Mouse (Mus musculus): ENCODE data around the gene Cdkl1. TPM values are rescaled to one million over a fixed set of nuclear protein-coding genes. Genes with fewer than 3 reads are reported as not detected.
A peak's percentile ranks its signal among the peaks of the same experiment; 100 is the strongest.

Gene Cdkl1
- 0.43 and 1.6 TPM in 2 replicates for polyA plus RNA-seq (2016; fragmentation: Nextera tagmentation; extraction: Ambion mirVana)

DNA sequence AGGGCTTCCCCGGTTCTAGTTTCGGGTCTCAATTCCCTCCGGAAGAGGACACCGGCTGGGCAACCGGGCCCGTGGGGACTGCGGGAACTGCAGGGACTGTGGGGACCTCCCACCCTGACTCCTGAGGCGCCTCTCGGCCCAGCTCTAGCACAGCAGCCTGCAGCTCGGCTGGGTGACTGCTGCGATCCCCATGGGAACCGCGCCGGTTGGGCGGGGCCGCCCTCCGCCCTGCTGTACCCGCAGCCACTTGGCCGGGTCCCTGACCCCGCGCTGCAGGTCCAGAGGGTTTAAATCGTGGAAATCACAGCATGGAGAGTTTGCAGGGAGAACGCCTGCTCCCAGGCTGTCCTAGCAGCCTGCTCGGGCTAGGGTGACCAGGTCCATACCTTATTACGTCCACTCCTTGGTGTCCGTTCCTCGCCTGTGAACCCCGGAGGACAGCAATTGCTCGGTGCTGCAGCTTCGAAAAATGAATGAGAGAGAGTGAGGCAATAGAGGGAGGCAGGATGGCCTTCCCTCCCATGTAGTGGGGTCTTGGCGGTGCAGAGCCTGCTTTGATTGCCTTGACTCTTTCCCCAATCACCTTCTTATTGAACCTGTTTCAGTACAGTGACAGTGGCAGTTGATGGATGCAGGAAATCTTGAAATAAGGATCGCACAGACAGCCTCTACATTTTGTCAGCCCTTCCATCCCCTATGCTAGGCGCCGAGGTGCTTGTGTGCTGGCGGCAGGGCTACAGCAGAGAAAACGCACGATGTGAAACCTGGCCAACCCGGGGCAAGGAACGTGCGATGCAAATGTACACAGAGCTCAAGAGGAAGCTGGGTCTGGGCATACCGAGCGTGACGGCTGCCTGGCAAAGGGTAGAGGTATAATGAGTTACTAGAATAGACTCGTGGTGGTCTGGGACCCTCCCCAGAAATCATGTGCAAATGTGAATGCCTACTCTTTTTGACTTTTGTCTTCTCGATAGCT, at the start of gene Cdkl1:
Gene Cdkl1 (minus strand): TSS at position 738 of the 976 bp plus-strand sequence.
- Histone ChIP-seq H3K27me3 (replicated peaks; ENCODE audit: low read depth, poor library complexity, severe bottlenecking) (peaks cover 52% of the 10 kb centered on the region), H3K4me3 (peak within 1 kb of the TSS; percentile 70), H3K9me3 (no peaks in the 10 kb centered on the region), H3K36me3 (replicated peaks) (no peaks in the 10 kb centered on the region), H3K27ac (replicated peaks) (peak within 1 kb of the TSS; percentile 76), H3K4me1 (peaks cover 18% of the 10 kb centered on the region)
- WGBS, result 2% methylated on average over 45 of the region's 45 CpGs
- DNase-seq (ENCODE audit: low spot score), result peak; percentile 61

DNA sequence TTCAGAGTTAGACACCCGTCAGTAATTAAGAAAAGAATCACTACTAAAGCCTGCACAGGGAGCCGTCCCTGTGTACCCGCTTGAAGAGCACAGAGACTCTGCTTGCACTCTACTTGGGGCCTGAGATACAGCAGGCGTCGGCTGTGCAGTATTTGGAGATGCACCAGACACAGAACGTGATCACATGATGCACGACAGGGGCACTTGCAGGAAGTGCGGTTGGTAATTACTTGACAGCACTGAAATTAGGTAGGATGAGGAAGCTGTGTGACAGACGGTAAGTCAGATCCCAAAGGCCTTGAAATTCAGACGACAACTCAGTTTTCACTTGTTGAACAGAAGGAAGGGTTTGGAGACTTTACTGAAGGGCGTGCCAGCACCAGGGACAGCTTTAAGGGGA, 47.3 kb upstream of the Cdkl1 start:
- Histone ChIP-seq H3K27ac (replicated peaks) (no peak overlapping the region), H3K4me3 (no peak overlapping the region), H3K27me3 (replicated peaks; ENCODE audit: low read depth, poor library complexity, severe bottlenecking) (no peaks in the 10 kb centered on the region), H3K36me3 (replicated peaks) (peaks cover 86% of the 10 kb centered on the region), H3K9me3 (no peaks in the 10 kb centered on the region), H3K4me1 (no peaks in the 10 kb centered on the region)
- WGBS, result 82% methylated on average over 11 of the region's 11 CpGs
- no peak for DNase-seq (ENCODE audit: low spot score)

DNA sequence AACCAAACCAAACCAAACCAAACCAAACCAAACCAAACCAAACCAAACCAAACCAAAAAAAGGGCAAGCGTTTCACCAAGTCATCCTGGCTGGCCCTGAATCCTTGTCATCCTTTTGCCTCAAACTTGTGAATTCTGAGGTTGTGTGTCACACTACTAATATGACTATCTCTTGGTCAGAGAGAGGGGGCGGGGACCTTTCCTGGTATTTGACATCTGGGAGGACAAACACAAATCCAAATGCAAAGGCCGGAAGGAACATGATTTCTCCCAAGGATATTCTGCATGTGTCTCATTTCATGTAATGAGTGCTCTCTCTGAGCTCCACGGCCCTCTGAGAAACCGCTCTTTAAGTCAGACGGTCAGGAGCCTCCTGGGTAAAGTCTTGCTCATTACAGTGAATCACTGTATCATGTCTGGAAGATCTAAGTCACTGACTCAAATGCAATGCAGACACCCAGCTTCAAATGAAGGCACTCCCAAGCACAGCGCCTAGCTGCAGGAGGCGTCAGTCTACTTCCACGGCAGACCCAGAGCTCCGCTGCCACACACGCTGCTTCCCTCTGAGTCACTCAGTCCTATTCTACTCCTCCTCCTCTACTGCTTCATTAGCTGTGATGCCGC, 43.0 kb upstream of the Cdkl1 start:
- Histone ChIP-seq H3K36me3 (replicated peaks) (peaks cover 80% of the 10 kb centered on the region), H3K27me3 (replicated peaks; ENCODE audit: low read depth, poor library complexity, severe bottlenecking) (no peaks in the 10 kb centered on the region), H3K27ac (replicated peaks) (no peak overlapping the region), H3K4me3 (no peak overlapping the region), H3K4me1 (no peaks in the 10 kb centered on the region), H3K9me3 (no peaks in the 10 kb centered on the region)
- no peak for DNase-seq (ENCODE audit: low spot score)
- 91% methylated on average over 12 of the region's 12 CpGs for WGBS

DNA sequence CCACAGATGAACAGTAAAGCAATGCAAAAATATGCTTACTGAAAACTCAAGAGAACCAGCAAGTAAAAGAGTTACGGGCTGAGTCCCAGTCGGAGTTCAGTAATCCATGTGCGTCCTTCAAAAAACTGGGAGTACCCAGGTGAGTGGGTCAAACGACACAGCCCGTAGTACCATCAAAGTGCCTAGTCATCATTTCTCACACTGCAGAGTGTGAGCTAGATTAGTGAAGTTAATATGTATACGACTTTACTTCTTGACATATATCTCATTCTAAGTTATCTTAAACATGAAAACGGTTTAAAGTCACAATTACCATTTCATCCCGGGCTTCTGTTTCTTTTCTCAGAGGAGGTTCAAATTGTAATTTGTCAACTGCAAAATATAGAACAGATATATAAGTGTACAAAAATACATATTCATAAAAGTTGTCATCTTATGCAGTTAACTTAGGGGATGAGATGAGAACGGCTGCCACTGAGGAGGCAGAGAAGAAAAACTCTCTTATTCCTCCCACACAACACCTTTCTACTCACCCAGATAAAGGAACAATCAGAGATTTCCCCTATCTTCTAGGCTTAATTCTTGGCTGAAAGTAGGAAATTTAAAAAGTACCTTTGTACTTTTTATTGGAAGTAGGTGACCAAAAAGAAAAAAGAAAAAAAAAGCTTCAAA, 40.3 kb upstream of the Cdkl1 start:
- no peaks in the 10 kb centered on the region for H3K9me3 ChIP-seq
- H3K36me3 ChIP-seq (replicated peaks), result peaks cover 80% of the 10 kb centered on the region
- no peak for DNase-seq (ENCODE audit: low spot score)
- WGBS, result 96% methylated on average over 9 of the region's 9 CpGs
- no peaks in the 10 kb centered on the region for H3K27me3 ChIP-seq (replicated peaks; ENCODE audit: low read depth, poor library complexity, severe bottlenecking)
- H3K4me1 ChIP-seq, result no peaks in the 10 kb centered on the region
- no peak overlapping the region for H3K27ac ChIP-seq (replicated peaks)
- H3K4me3 ChIP-seq, result no peak overlapping the region

DNA sequence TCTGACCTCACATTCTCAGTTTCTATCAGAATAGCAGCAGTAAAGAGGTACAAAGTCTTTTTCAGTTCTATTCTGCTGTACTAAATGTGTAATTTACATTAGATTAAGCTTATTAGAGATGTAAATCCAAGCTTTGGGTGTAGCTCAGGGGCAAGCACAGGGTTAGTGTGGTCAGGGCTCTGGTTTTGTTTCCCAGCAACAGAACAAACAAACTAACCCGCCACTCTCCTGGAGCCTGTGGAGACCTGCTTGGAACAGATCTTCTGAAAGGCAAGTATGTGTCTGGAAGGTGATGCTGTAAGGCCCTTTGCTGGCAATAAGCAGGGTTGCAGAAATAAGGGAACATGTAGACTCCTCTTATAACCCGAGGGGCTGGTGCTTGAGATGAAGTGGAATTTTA, 37.1 kb upstream of the Cdkl1 start:
- no peak overlapping the region for H3K4me3 ChIP-seq
- no peak for DNase-seq (ENCODE audit: low spot score)
- H3K4me1 ChIP-seq, result no peaks in the 10 kb centered on the region
- no peak overlapping the region for H3K27ac ChIP-seq (replicated peaks)
- no peaks in the 10 kb centered on the region for H3K27me3 ChIP-seq (replicated peaks; ENCODE audit: low read depth, poor library complexity, severe bottlenecking)
- no peaks in the 10 kb centered on the region for H3K9me3 ChIP-seq
- WGBS, result 72% methylated on average over 2 of the region's 2 CpGs
- peaks cover 75% of the 10 kb centered on the region for H3K36me3 ChIP-seq (replicated peaks)

DNA sequence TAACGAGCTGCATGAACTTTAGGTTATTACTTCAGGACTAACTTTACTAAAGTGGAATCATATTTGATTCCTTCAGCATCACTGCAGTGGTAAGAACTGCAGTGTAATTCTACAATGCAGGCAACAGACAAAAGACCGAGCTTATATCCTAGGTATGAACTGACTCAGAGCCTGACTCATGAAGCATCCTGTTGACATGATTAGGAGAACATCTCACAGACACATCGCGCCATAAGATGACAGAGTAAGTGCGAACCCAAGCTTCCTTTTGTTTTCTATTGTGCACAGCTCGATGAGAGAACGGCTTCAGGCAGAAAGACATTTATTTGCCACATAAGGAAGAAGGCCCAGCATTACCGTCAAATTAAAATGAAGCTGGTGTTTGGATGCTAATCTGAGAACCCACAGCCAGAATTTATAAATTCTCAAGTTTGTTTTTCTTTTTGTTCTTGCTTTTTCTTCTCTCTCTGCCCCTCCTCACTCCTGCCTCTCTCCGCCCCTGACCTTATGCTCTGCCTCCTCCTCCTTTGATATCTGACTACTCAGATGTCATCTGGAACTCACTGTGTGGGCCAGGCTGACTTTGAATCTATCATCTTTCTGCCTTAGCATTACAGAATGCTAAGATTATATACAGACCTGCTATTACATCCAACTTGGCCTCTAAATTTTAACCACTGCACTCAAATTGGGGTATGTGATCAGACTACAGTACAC, 34.0 kb upstream of the Cdkl1 start:
- no peak for DNase-seq (ENCODE audit: low spot score)
- H3K4me3 ChIP-seq, result no peak overlapping the region
- no peak overlapping the region for H3K27ac ChIP-seq (replicated peaks)

DNA sequence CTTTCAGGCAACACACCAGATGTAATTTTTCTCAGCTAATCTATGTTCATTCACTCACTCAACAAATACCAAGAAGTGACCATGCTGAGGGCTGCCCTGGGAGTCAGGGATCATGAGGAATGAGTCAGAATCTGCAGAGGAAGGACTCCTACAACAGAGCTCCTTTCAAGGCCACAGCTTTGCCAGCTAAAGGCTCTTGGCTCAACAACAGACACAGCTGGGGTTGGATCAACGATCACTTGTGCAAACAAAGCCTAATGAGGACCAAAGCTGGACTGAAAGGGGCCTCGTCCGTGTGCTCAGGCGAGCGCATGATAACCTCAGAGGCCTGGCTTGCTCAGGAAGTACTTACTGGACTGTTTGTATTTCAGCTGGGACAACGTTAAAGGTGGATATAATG, 23.2 kb upstream of the Cdkl1 start:
- peaks cover 19% of the 10 kb centered on the region for H3K4me1 ChIP-seq
- no peaks in the 10 kb centered on the region for H3K9me3 ChIP-seq
- H3K27me3 ChIP-seq (replicated peaks; ENCODE audit: low read depth, poor library complexity, severe bottlenecking), result no peaks in the 10 kb centered on the region
- DNase-seq (ENCODE audit: low spot score), result no peak
- H3K36me3 ChIP-seq (replicated peaks), result peaks cover 76% of the 10 kb centered on the region
- H3K27ac ChIP-seq (replicated peaks), result no peak overlapping the region; the same call in 1 of the 2 replicates
- H3K4me3 ChIP-seq, result no peak overlapping the region
- 36% methylated on average over 6 of the region's 6 CpGs for WGBS

More for the DNA sequence above, 34.0 kb upstream of the Cdkl1 start:
- Histone ChIP-seq H3K36me3 (replicated peaks) (peaks cover 87% of the 10 kb centered on the region), H3K27me3 (replicated peaks; ENCODE audit: low read depth, poor library complexity, severe bottlenecking) (no peaks in the 10 kb centered on the region), H3K9me3 (no peaks in the 10 kb centered on the region), H3K4me1 (no peaks in the 10 kb centered on the region)
- WGBS, result 87% methylated on average over 9 of the region's 9 CpGs

DNA sequence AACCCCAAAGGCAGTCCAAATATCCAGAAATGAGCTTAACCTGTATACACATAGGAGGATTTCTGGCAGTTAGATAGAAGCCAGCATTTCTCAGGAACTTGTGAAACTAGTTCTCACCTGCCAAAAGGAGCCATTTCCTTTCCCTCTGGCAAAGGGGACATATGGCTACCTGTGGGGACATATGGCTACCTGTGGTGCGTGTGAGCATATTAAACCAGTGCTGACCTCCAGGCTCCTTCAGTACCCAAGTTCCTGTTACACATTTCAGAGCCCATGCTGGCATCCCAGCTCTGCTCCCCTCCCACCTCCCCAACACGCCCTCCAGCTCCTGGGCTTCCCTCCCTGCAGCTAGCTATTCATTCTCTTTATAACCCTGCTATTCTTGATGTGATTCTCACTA, 22.5 kb upstream of the Cdkl1 start:
- H3K4me3 ChIP-seq, result no peak overlapping the region
- H3K4me1 ChIP-seq, result peaks cover 22% of the 10 kb centered on the region
- peaks cover 72% of the 10 kb centered on the region for H3K36me3 ChIP-seq (replicated peaks)
- no peak overlapping the region; the same call in 1 of the 2 replicates for H3K27ac ChIP-seq (replicated peaks)
- H3K9me3 ChIP-seq, result no peaks in the 10 kb centered on the region
- 67% methylated on average over 2 of the region's 2 CpGs for WGBS
- DNase-seq (ENCODE audit: low spot score), result no peak
- no peaks in the 10 kb centered on the region for H3K27me3 ChIP-seq (replicated peaks; ENCODE audit: low read depth, poor library complexity, severe bottlenecking)

DNA sequence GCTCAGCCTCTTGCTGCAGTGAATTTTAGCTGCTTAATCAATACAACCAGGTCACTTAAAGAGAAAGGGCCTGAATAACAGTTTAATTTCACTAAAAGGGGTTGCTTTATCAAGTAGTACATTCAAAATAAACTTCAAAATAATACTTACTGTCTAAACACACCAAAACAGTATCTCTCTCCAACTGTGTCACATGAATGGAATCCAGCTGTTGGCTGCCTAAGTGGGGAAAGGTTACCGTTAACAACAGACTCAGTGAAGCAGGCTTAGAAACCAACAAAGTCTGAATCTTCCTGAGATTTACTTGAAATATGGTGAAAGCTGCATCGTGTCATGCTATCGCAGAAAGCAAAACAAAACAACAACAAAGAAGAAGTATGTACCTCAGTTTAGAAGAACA, 21.9 kb upstream of the Cdkl1 start:
- H3K4me3 ChIP-seq, result no peak overlapping the region
- peaks cover 25% of the 10 kb centered on the region for H3K4me1 ChIP-seq
- no peaks in the 10 kb centered on the region for H3K27me3 ChIP-seq (replicated peaks; ENCODE audit: low read depth, poor library complexity, severe bottlenecking)
- H3K9me3 ChIP-seq, result no peaks in the 10 kb centered on the region
- peaks cover 68% of the 10 kb centered on the region for H3K36me3 ChIP-seq (replicated peaks)
- 75% methylated on average over 3 of the region's 3 CpGs for WGBS
- H3K27ac ChIP-seq (replicated peaks), result no peak overlapping the region
- DNase-seq (ENCODE audit: low spot score), result no peak

DNA sequence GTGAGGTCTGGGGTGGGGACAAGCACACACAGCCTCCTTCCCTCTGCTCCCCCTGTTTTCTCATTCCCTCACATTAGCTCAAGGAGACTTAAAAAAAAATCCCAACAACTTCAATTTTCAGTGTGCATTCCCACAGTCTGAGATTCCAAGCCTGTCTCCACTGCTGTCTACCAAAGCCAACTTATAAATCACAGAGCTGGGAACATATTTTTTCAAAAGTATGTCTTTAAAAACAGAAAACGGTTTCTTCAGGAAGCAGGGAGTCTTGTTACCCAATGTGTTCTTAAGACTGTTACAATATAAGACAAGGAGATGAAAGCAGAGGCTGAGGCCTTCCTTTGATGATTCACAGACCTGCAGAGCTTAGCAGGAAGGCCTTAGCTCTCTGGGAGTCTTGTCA, 20.9 kb upstream of the Cdkl1 start:
- H3K9me3 ChIP-seq, result no peaks in the 10 kb centered on the region
- peaks cover 35% of the 10 kb centered on the region for H3K4me1 ChIP-seq
- WGBS, result 63% methylated on average over 1 of the region's 1 CpGs
- H3K27me3 ChIP-seq (replicated peaks; ENCODE audit: low read depth, poor library complexity, severe bottlenecking), result no peaks in the 10 kb centered on the region
- no peak overlapping the region for H3K4me3 ChIP-seq
- H3K27ac ChIP-seq (replicated peaks), result no peak overlapping the region
- H3K36me3 ChIP-seq (replicated peaks), result peaks cover 68% of the 10 kb centered on the region
- DNase-seq (ENCODE audit: low spot score), result no peak

DNA sequence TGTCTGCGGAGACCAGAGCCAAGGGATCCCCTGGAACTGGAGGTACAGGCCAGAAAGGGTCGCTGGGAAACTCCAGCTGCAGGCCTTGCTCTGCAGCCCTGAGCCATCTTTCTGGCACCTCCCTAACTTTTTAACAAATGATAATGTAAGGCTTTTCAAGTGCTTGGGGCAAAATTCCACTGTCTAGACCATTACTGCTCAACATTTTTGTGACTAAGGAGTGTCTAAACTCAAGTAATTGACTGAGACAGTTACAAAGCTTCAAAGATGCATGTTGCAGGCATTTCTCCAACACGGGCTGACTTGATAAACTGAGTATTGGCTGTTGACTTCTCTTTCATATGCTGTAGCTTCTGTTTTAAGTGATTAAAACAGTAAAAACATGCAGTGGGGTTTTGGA, 18.4 kb upstream of the Cdkl1 start:
- Histone ChIP-seq H3K27ac (replicated peaks) (no peak overlapping the region), H3K36me3 (replicated peaks) (peaks cover 66% of the 10 kb centered on the region), H3K27me3 (replicated peaks; ENCODE audit: low read depth, poor library complexity, severe bottlenecking) (no peaks in the 10 kb centered on the region), H3K4me3 (no peak overlapping the region), H3K9me3 (no peaks in the 10 kb centered on the region), H3K4me1 (peaks cover 31% of the 10 kb centered on the region)
- WGBS, result 75% methylated on average over 3 of the region's 3 CpGs
- DNase-seq (ENCODE audit: low spot score), result no peak

DNA sequence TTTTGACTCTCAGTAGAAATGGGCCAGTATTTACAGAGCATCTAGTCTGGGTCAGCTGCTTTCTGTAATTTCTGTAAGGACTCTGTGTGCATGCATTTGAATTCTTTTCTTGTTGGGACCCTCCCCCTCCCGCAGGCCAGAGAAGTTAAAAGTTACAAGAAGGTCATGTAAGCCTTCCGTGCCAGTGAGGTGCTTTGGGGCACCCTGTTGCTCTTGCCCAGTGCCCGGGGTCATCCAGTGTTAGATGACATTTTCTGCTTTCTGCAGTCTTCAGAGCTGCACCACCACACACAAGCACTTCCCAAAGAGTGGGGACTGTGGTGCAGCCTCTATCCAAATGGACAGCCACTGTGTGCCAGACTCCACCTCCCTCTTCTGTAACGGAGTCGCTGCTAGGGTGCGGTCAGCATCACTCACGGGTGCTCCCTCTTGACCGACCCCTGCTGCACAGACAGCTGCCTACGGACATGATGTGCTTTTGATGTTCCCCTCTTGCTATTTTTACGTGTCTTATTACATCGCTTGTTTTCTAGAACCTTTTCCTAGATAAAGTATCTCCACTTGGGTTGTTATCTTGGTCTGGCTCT, 16.4 kb upstream of the Cdkl1 start:
- Histone ChIP-seq H3K4me3 (no peak overlapping the region), H3K36me3 (replicated peaks) (peaks cover 62% of the 10 kb centered on the region), H3K9me3 (no peaks in the 10 kb centered on the region), H3K27ac (replicated peaks) (peak overlapping the region; percentile 54; the same call in 1 of the 2 replicates), H3K4me1 (peaks cover 16% of the 10 kb centered on the region), H3K27me3 (replicated peaks; ENCODE audit: low read depth, poor library complexity, severe bottlenecking) (no peaks in the 10 kb centered on the region)
- 52% methylated on average over 11 of the region's 11 CpGs for WGBS
- DNase-seq (ENCODE audit: low spot score), result peak; percentile 32
